Mouse (Mus musculus) CD4-positive naive resting alpha-beta T cell, adult 57 days (primary cell): Measurements from ENCODE around the gene Krt84. TPM values are rescaled to one million over a fixed set of nuclear protein-coding genes. Genes with fewer than 3 reads are reported as not detected.

Experiments used
- total RNA-seq: library from RNA; stranded (reverse); gene quantifications from one replicate; pipeline ENCODE4 v1.2.4, GENCODE M21; 2023

The Krt84 gene
- total RNA-seq = not detected

GRCm38 (mm10) chr15:101532720-101533119 lies at the start of gene Krt84:
Krt84 (minus strand) TSS chr15:101532820.

GRCm38 (mm10) chr15:101573796-101574345 lies 41.3 kb upstream of the Krt84 start, which contains the start of gene Krt75:
Krt75 (minus strand) TSS chr15:101573904.

GRCm38 (mm10) chr15:101562850-101563249 lies 30.2 kb upstream of the Krt84 start, which contains the start of gene Krt90:
Krt90 (minus strand) TSS chr15:101562950.

GRCm38 (mm10) chr15:101550567-101550966 lies 17.9 kb upstream of the Krt84 start, which contains the start of gene Krt82:
Krt82 (minus strand) TSS chr15:101550667.

GRCm38 (mm10) chr15:101517161-101517560 lies 15.5 kb downstream of the Krt84 start, which contains the start of gene Gm49425:
Gm49425 (minus strand) TSS chr15:101517261.

GRCm38 (mm10) chr15:101491431-101491830 lies 41.2 kb downstream of the Krt84 start, which contains the start of gene Krt83:
Krt83 (minus strand) TSS chr15:101491512.

Other genes with a start within 250 kb of the Krt84 start
- gene Atg101, start 248.5 kb downstream of the Krt84 start, total RNA-seq = 70.4 TPM
- gene 6030408B16Rik, start 239.6 kb downstream of the Krt84 start, total RNA-seq = 0.71 TPM
- 0.30 TPM for gene Krt80, start 162.7 kb downstream of the Krt84 start, total RNA-seq
- gene Krt7, start 121.8 kb downstream of the Krt84 start, total RNA-seq = 1.1 TPM
- gene Krt87, start 94.0 kb downstream of the Krt84 start, total RNA-seq = not detected
- gene Krt88, start 85.1 kb downstream of the Krt84 start, total RNA-seq = not detected
- gene Krt81, start 69.1 kb downstream of the Krt84 start, total RNA-seq = not detected
- gene Krt86, start 59.3 kb downstream of the Krt84 start, total RNA-seq = not detected
- not detected for gene Krt83, start 41.3 kb downstream of the Krt84 start, total RNA-seq
- gene Gm49425, start 15.6 kb downstream of the Krt84 start, total RNA-seq = not detected
- gene Krt82, start 17.8 kb upstream of the Krt84 start, total RNA-seq = not detected
- gene Krt90, start 30.1 kb upstream of the Krt84 start, total RNA-seq = not detected
- not detected for gene Krt75, start 41.1 kb upstream of the Krt84 start, total RNA-seq
- not detected for gene Gm5414, start 95.4 kb upstream of the Krt84 start, total RNA-seq
- not detected for gene Gm5478, start 114.6 kb upstream of the Krt84 start, total RNA-seq
- gene Krt6b, start 147.5 kb upstream of the Krt84 start, total RNA-seq = not detected
- not detected for gene Krt6a, start 161.5 kb upstream of the Krt84 start, total RNA-seq
- gene Krt5, start 180.1 kb upstream of the Krt84 start, total RNA-seq = 0.50 TPM
- gene Krt71, start 210.3 kb upstream of the Krt84 start, total RNA-seq = not detected